Mouse (Mus musculus): Measurements from ENCODE around the gene Tmem186.

Tmem186 gene

GRCm38 (mm10) chr16:8637217-8638051 is at the start of gene Tmem186, which contains the start of gene Pmm2:
Gene Tmem186, minus strand, starts transcription at chr16:8637712.
Gene Pmm2, plus strand, starts transcription at chr16:8637674.
- peak; percentile 86 to 91 for DNase-seq

GRCm38 (mm10) chr16:8686871-8687535 is 49.5 kb upstream of the Tmem186 start:
- DNase-seq = no peak

GRCm38 (mm10) chr16:8686121-8686870 is 48.8 kb upstream of the Tmem186 start:
- peak; percentile 53 to 84 for DNase-seq

- peak in 1 of 2 experiments; percentile 17 for DNase-seq
Observed at GRCm38 (mm10) chr16:8685087-8685486, 47.6 kb upstream of the Tmem186 start.

GRCm38 (mm10) chr16:8680470-8680869 is 43.0 kb upstream of the Tmem186 start, which contains the start of gene Gm5767:
Gene Gm5767, plus strand, starts transcription at chr16:8680770.
- no peak for DNase-seq

- no peak for DNase-seq
Observed at GRCm38 (mm10) chr16:8679780-8680179, 42.3 kb upstream of the Tmem186 start.

- no peak for DNase-seq
Observed at GRCm38 (mm10) chr16:8678676-8679075, 41.2 kb upstream of the Tmem186 start.

- DNase-seq = no peak
Observed at GRCm38 (mm10) chr16:8678035-8678434, 40.5 kb upstream of the Tmem186 start.

- DNase-seq = peak in 1 of 2 experiments; percentile 72
Observed at GRCm38 (mm10) chr16:8676800-8677199, 39.3 kb upstream of the Tmem186 start.

- no peak for DNase-seq
Observed at GRCm38 (mm10) chr16:8676228-8676627, 38.7 kb upstream of the Tmem186 start.

- no peak for DNase-seq
Observed at GRCm38 (mm10) chr16:8675559-8675958, 38.0 kb upstream of the Tmem186 start.

- peak in 1 of 2 experiments; percentile 73 for DNase-seq
Observed at GRCm38 (mm10) chr16:8674165-8674564, 36.7 kb upstream of the Tmem186 start.

GRCm38 (mm10) chr16:8673343-8673742 is 35.8 kb upstream of the Tmem186 start:
- no peak for DNase-seq

- no peak for DNase-seq
Observed at GRCm38 (mm10) chr16:8672811-8673210, 35.3 kb upstream of the Tmem186 start.

GRCm38 (mm10) chr16:8672350-8672687 is 34.8 kb upstream of the Tmem186 start:
- no peak for DNase-seq

GRCm38 (mm10) chr16:8671551-8672349 is 34.2 kb upstream of the Tmem186 start, which contains the start of gene Carhsp1:
Gene Carhsp1, minus strand, starts transcription at chr16:8672155.
- DNase-seq = peak; percentile 96 to 97

- DNase-seq = no peak
Observed at GRCm38 (mm10) chr16:8670041-8671035, 32.8 kb upstream of the Tmem186 start.

GRCm38 (mm10) chr16:8669432-8669831 is 31.9 kb upstream of the Tmem186 start:
- DNase-seq = no peak

- no peak for DNase-seq
Observed at GRCm38 (mm10) chr16:8668386-8668785, 30.9 kb upstream of the Tmem186 start.

- DNase-seq = peak in 1 of 2 experiments; percentile 51
Observed at GRCm38 (mm10) chr16:8667814-8668213, 30.3 kb upstream of the Tmem186 start.

GRCm38 (mm10) chr16:8667261-8667660 is 29.7 kb upstream of the Tmem186 start:
- peak; percentile 62 to 75 for DNase-seq
